Mouse (Mus musculus): ENCODE data around the gene Tmod3. TPM values are rescaled to one million over a fixed set of nuclear protein-coding genes. Genes with fewer than 3 reads are reported as not detected.

The Tmod3 gene
- polyA plus RNA-seq, 1 experiment from 2014 or later, result 103 TPM

- H3K9ac ChIP-seq (ENCODE audit: low read length), result no peak overlapping the region
- no peak for DNase-seq (ENCODE audit: low spot score)
- H3K27me3 ChIP-seq (ENCODE audit: control insufficient read depth, insufficient read depth, low read length), result no peaks in the 10 kb centered on the region
- H3K4me1 ChIP-seq (ENCODE audit: control insufficient read depth, insufficient read depth, low read length), result no peaks in the 10 kb centered on the region
- H3K4me2 ChIP-seq (ENCODE audit: low read depth, severe bottlenecking), result no peak overlapping the region
- H3K4me3 ChIP-seq (ENCODE audit: low read depth, low read length), result no peak overlapping the region
- ATAC-seq (ENCODE audit: insufficient number of reproducible peaks, low FRiP score, low TSS enrichment, low read depth), result no peak
- H3K9me3 ChIP-seq (ENCODE audit: control insufficient read depth, low read length), result no peaks in the 10 kb centered on the region; the same call in 1 of the 2 replicates
- no peak overlapping the region for H3K27ac ChIP-seq (replicated peaks; ENCODE audit: low read depth, low read length)
- WGBS, result 85% methylated on average over 15 of the region's 15 CpGs
- H3K36me3 ChIP-seq (ENCODE audit: control insufficient read depth, insufficient read depth, low read length), result peaks cover 2% of the 10 kb centered on the region; the same call in 1 of the 2 replicates
These were observed 30.7 kb upstream of the Tmod3 start for GRCm38 (mm10) chr9:75589850-75590790.

GRCm38 (mm10) chr9:75581694-75582350 lies 22.4 kb upstream of the Tmod3 start:
- 49% methylated on average over 7 of the region's 7 CpGs for WGBS
- H3K27ac ChIP-seq (replicated peaks; ENCODE audit: low read depth, low read length), result no peak overlapping the region
- no peak overlapping the region for H3K4me3 ChIP-seq (ENCODE audit: low read depth, low read length)
- no peaks in the 10 kb centered on the region for H3K27me3 ChIP-seq (ENCODE audit: control insufficient read depth, insufficient read depth, low read length)
- no peaks in the 10 kb centered on the region for H3K4me1 ChIP-seq (ENCODE audit: control insufficient read depth, insufficient read depth, low read length)
- ATAC-seq (ENCODE audit: insufficient number of reproducible peaks, low FRiP score, low TSS enrichment, low read depth), result no peak
- no peaks in the 10 kb centered on the region for H3K36me3 ChIP-seq (ENCODE audit: control insufficient read depth, insufficient read depth, low read length)
- H3K9ac ChIP-seq (ENCODE audit: low read length), result no peak overlapping the region
- no peaks in the 10 kb centered on the region for H3K9me3 ChIP-seq (ENCODE audit: control insufficient read depth, low read length)
- H3K4me2 ChIP-seq (ENCODE audit: low read depth, severe bottlenecking), result no peak overlapping the region
- no peak for DNase-seq (ENCODE audit: low spot score)

- Histone ChIP-seq H3K36me3 (ENCODE audit: control insufficient read depth, insufficient read depth, low read length) (no peaks in the 10 kb centered on the region), H3K9ac (ENCODE audit: low read length) (no peak overlapping the region), H3K4me1 (ENCODE audit: control insufficient read depth, insufficient read depth, low read length) (no peaks in the 10 kb centered on the region), H3K4me2 (ENCODE audit: low read depth, severe bottlenecking) (no peak overlapping the region), H3K27me3 (ENCODE audit: control insufficient read depth, insufficient read depth, low read length) (no peaks in the 10 kb centered on the region), H3K27ac (replicated peaks; ENCODE audit: low read depth, low read length) (no peak overlapping the region), H3K4me3 (ENCODE audit: low read depth, low read length) (no peak overlapping the region), H3K9me3 (ENCODE audit: control insufficient read depth, low read length) (no peaks in the 10 kb centered on the region)
- no peak for ATAC-seq (ENCODE audit: insufficient number of reproducible peaks, low FRiP score, low TSS enrichment, low read depth)
- DNase-seq (ENCODE audit: low spot score), result no peak
- WGBS, result 89% methylated on average over 6 of the region's 6 CpGs
These were observed 19.9 kb upstream of the Tmod3 start for GRCm38 (mm10) chr9:75579321-75579720.

DNA sequence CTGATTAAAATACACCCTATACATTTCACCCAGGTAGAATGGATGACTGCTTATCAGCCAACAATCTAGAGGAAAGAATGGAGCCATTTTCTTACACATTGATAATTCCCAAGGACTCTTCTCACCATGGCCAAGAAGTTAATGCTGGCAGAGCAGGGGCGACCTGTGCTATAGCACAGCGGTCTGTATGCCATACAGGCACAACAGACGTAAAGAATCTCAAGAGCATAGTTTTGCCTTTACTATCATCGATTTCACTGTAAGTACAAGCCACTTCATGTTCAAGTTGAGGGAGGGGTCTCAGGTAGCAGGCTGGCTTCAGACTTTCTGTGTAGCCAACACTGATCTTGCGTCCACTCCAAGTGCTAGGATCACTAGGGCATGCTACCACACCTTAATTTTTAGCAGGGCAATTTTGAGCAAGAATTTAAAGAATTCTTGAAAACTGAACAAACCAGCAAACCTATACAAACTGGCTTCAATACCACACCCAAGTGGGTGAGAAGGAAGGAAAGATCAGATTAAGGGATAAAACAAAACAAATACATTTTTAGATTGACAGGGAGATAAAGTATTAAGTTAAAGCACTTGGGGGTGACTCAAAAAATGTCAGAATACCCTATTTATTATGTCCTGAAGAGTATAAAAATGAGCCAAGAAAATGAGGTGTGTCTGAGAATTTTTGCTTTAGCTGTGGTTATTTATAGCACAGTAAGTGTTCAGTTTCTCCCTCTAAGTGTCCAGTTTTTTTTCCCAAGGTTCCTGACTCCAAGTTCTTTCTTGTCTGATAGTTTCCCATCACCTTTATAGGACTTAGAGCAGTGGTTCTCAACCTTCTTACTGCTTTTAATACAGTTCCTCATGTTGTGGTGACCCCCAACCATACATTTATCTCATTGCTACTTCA lies 11.8 kb upstream of the Tmod3 start:
- no peak overlapping the region for H3K4me2 ChIP-seq (ENCODE audit: low read depth, severe bottlenecking)
- no peaks in the 10 kb centered on the region for H3K36me3 ChIP-seq (ENCODE audit: control insufficient read depth, insufficient read depth, low read length)
- no peak overlapping the region for H3K27ac ChIP-seq (replicated peaks; ENCODE audit: low read depth, low read length)
- 86% methylated on average over 5 of the region's 5 CpGs for WGBS
- no peak overlapping the region for H3K9ac ChIP-seq (ENCODE audit: low read length)
- ATAC-seq (ENCODE audit: insufficient number of reproducible peaks, low FRiP score, low TSS enrichment, low read depth) (no peak), DNase-seq (ENCODE audit: low spot score) (no peak)
- no peaks in the 10 kb centered on the region for H3K27me3 ChIP-seq (ENCODE audit: control insufficient read depth, insufficient read depth, low read length)
- no peaks in the 10 kb centered on the region for H3K4me1 ChIP-seq (ENCODE audit: control insufficient read depth, insufficient read depth, low read length)
- H3K4me3 ChIP-seq (ENCODE audit: low read depth, low read length), result no peak overlapping the region
- no peaks in the 10 kb centered on the region for H3K9me3 ChIP-seq (ENCODE audit: control insufficient read depth, low read length)

GRCm38 (mm10) chr9:75568399-75568798 lies 8.9 kb upstream of the Tmod3 start:
- H3K9me3 ChIP-seq (ENCODE audit: control insufficient read depth, low read length), result no peaks in the 10 kb centered on the region
- H3K36me3 ChIP-seq (ENCODE audit: control insufficient read depth, insufficient read depth, low read length), result no peaks in the 10 kb centered on the region

DNA sequence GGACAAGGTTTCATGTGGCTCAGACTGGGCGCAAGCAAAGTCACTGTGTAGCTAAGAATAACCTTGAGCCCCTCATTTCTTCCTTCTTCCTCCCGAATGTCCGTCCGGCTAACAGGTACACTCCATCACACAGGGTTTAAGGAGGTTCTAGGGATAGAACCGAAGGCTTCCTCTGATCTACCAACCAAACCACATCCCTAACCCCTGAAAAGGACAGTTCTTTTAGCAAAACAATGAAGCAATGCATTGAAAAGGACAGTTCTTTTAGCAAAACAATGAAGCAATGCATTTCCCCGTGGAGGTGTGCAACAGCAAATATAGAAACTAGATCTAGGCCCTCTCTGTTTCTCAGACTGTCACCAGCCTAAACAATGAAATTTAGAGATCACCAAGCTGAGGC lies 5.4 kb upstream of the Tmod3 start:
- Histone ChIP-seq H3K9me3 (ENCODE audit: control insufficient read depth, low read length) (no peaks in the 10 kb centered on the region), H3K4me1 (ENCODE audit: control insufficient read depth, insufficient read depth, low read length) (no peaks in the 10 kb centered on the region), H3K36me3 (ENCODE audit: control insufficient read depth, insufficient read depth, low read length) (no peaks in the 10 kb centered on the region), H3K4me2 (ENCODE audit: low read depth, severe bottlenecking) (no peak overlapping the region), H3K27me3 (ENCODE audit: control insufficient read depth, insufficient read depth, low read length) (no peaks in the 10 kb centered on the region), H3K27ac (replicated peaks; ENCODE audit: low read depth, low read length) (no peak overlapping the region), H3K9ac (ENCODE audit: low read length) (no peak overlapping the region), H3K4me3 (ENCODE audit: low read depth, low read length) (no peak overlapping the region)
- DNase-seq (ENCODE audit: low spot score), result no peak
- no peak for ATAC-seq (ENCODE audit: insufficient number of reproducible peaks, low FRiP score, low TSS enrichment, low read depth)
- WGBS, result 88% methylated on average over 6 of the region's 6 CpGs

More at GRCm38 (mm10) chr9:75568399-75568798, 8.9 kb upstream of the Tmod3 start:
- Histone ChIP-seq H3K9ac (ENCODE audit: low read length) (no peak overlapping the region), H3K4me2 (ENCODE audit: low read depth, severe bottlenecking) (no peak overlapping the region), H3K27ac (replicated peaks; ENCODE audit: low read depth, low read length) (no peak overlapping the region), H3K27me3 (ENCODE audit: control insufficient read depth, insufficient read depth, low read length) (no peaks in the 10 kb centered on the region), H3K4me3 (ENCODE audit: low read depth, low read length) (no peak overlapping the region), H3K4me1 (ENCODE audit: control insufficient read depth, insufficient read depth, low read length) (no peaks in the 10 kb centered on the region)
- DNase-seq (ENCODE audit: low spot score) (no peak), ATAC-seq (ENCODE audit: insufficient number of reproducible peaks, low FRiP score, low TSS enrichment, low read depth) (no peak)
- 96% methylated on average over 6 of the region's 6 CpGs for WGBS

DNA sequence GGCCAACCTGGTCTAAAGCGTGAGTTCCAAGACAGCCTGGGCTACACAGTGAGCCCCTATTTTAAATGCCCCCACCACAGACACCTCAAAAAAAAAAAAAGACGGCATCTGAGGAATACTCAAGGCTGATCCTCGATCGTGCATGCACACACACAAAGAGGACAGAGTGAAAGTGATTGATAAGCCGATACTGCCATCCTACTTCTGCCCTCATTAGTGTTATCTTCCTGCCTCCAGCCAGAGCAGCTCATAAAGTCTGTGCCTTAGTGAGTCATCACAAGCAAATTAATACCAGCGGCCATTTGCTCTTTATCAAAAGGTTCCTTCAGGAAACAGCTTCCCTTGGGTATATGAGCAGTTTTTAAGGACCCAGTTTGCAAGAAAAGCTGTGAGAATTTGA lies 4.2 kb upstream of the Tmod3 start:
- no peaks in the 10 kb centered on the region for H3K27me3 ChIP-seq (ENCODE audit: control insufficient read depth, insufficient read depth, low read length)
- H3K9me3 ChIP-seq (ENCODE audit: control insufficient read depth, low read length), result no peaks in the 10 kb centered on the region
- H3K4me1 ChIP-seq (ENCODE audit: control insufficient read depth, insufficient read depth, low read length), result 0 out of 2 replicates have a peak, but pooled peaks cover 2% of the 10 kb centered on the region
- DNase-seq (ENCODE audit: low spot score) (no peak), ATAC-seq (ENCODE audit: insufficient number of reproducible peaks, low FRiP score, low TSS enrichment, low read depth) (no peak)
- H3K27ac ChIP-seq (replicated peaks; ENCODE audit: low read depth, low read length), result no peak overlapping the region
- H3K4me3 ChIP-seq (ENCODE audit: low read depth, low read length), result no peak overlapping the region
- WGBS, result 48% methylated on average over 6 of the region's 6 CpGs
- no peak overlapping the region for H3K4me2 ChIP-seq (ENCODE audit: low read depth, severe bottlenecking)
- H3K36me3 ChIP-seq (ENCODE audit: control insufficient read depth, insufficient read depth, low read length), result no peaks in the 10 kb centered on the region
- no peak overlapping the region for H3K9ac ChIP-seq (ENCODE audit: low read length)

GRCm38 (mm10) chr9:75563176-75563575 lies 3.7 kb upstream of the Tmod3 start:
- Histone ChIP-seq H3K4me3 (ENCODE audit: low read depth, low read length) (no peak overlapping the region), H3K9ac (ENCODE audit: low read length) (no peak overlapping the region), H3K4me2 (ENCODE audit: low read depth, severe bottlenecking) (no peak overlapping the region), H3K27ac (replicated peaks; ENCODE audit: low read depth, low read length) (no peak overlapping the region), H3K9me3 (ENCODE audit: control insufficient read depth, low read length) (no peaks in the 10 kb centered on the region), H3K27me3 (ENCODE audit: control insufficient read depth, insufficient read depth, low read length) (no peaks in the 10 kb centered on the region), H3K36me3 (ENCODE audit: control insufficient read depth, insufficient read depth, low read length) (no peaks in the 10 kb centered on the region), H3K4me1 (ENCODE audit: control insufficient read depth, insufficient read depth, low read length) (0 out of 2 replicates have a peak, but pooled peaks cover 3% of the 10 kb centered on the region)
- DNase-seq (ENCODE audit: low spot score), result no peak
- WGBS, result 51% methylated on average over 2 of the region's 2 CpGs
- ATAC-seq (ENCODE audit: insufficient number of reproducible peaks, low FRiP score, low TSS enrichment, low read depth), result no peak
